Mouse (Mus musculus) ES-Bruce4 (cell line): ENCODE results near the gene 1810010H24Rik.

ENCODE experiments used
- CTCF ChIP-seq: IDR thresholded peaks from one replicate; pipeline ENCODE4 v1.8.1; 2011; ENCODE audit warnings: low read depth, low read length
- EP300 ChIP-seq: IDR thresholded peaks from 2 replicates; pipeline ENCODE4 v1.6.1; 2011; ENCODE audit warnings: low read depth, low read length; ENCODE audit not compliant: insufficient read depth
- POLR2A ChIP-seq: IDR thresholded peaks from one replicate; pipeline ENCODE4 v1.8.1; 2011; ENCODE audit warnings: low read length; ENCODE audit not compliant: insufficient read depth

- TF ChIP-seq CTCF (no peak), POLR2A (no peak), EP300 (no peak)
Observed at GRCm38 (mm10) chr11:107028275-107028618, 2.8 kb downstream of the 1810010H24Rik start.
